Mouse (Mus musculus): ENCODE data around the gene 1110004F10Rik.

GRCm38 (mm10) chr7:116127052-116127451 is 87.9 kb downstream of the 1110004F10Rik start:
- no peak for TF ChIP-seq CTCF (IDR thresholded peaks at IDR 0.05)
- TF ChIP-seq POLR2A (IDR thresholded peaks at IDR 0.05; ENCODE audit: insufficient read depth, low read depth, low read length) = no peak
- TF ChIP-seq EP300 (IDR thresholded peaks at IDR 0.05; ENCODE audit: insufficient read depth, low read depth, low read length) = no peak

Data from heart, adult 2 months (tissue).